Mouse (Mus musculus): ENCODE data around the gene Nynrin. TPM values are rescaled to one million over a fixed set of nuclear protein-coding genes. Genes with fewer than 3 reads are reported as not detected.

The Nynrin gene
- polyA plus RNA-seq, 1 experiment from 2014 or later = 12.2 TPM

GRCm38 (mm10) chr14:55886571-55887382 is 33.0 kb downstream of the Nynrin start:
- Histone ChIP-seq H3K4me3 (ENCODE audit: low read depth, low read length) (peak overlapping the region; percentile 70; the same call in 1 of the 2 replicates), H3K9me3 (ENCODE audit: control insufficient read depth, low read length) (no peaks in the 10 kb centered on the region), H3K9ac (ENCODE audit: low read depth, low read length) (no peak overlapping the region), H3K36me3 (ENCODE audit: control insufficient read depth, insufficient read depth, low read length) (peaks cover 37% of the 10 kb centered on the region), H3K4me2 (peak overlapping the region; percentile 85), H3K27me3 (replicated peaks; ENCODE audit: control insufficient read depth, insufficient read depth, low read length) (no peaks in the 10 kb centered on the region), H3K4me1 (replicated peaks; ENCODE audit: control insufficient read depth, insufficient read depth, low read length) (peaks cover 30% of the 10 kb centered on the region), H3K27ac (ENCODE audit: low read depth, low read length) (peak overlapping the region; percentile 36; the same call in 1 of the 2 replicates)
- DNase-seq (ENCODE audit: low spot score) (no peak), ATAC-seq (replicated peaks; ENCODE audit: low FRiP score) (no peak)
- WGBS = 83% methylated on average over 24 of the region's 24 CpGs

- WGBS = 92% methylated on average over 12 of the region's 12 CpGs
- no peak for ATAC-seq (replicated peaks; ENCODE audit: low FRiP score)
- Histone ChIP-seq H3K4me3 (ENCODE audit: low read depth, low read length) (no peak overlapping the region), H3K27ac (ENCODE audit: low read depth, low read length) (no peak overlapping the region), H3K4me1 (replicated peaks; ENCODE audit: control insufficient read depth, insufficient read depth, low read length) (peaks cover 11% of the 10 kb centered on the region), H3K9ac (ENCODE audit: low read depth, low read length) (no peak overlapping the region), H3K4me2 (no peak overlapping the region), H3K36me3 (ENCODE audit: control insufficient read depth, insufficient read depth, low read length) (peaks cover 31% of the 10 kb centered on the region), H3K9me3 (ENCODE audit: control insufficient read depth, low read length) (no peaks in the 10 kb centered on the region), H3K27me3 (replicated peaks; ENCODE audit: control insufficient read depth, insufficient read depth, low read length) (no peaks in the 10 kb centered on the region)
- no peak for DNase-seq (ENCODE audit: low spot score)
These were observed 43.9 kb downstream of the Nynrin start for GRCm38 (mm10) chr14:55897671-55898070.

- no peak for DNase-seq (ENCODE audit: low spot score)
- Histone ChIP-seq H3K4me2 (no peak overlapping the region; the same call in 1 of the 2 replicates), H3K36me3 (ENCODE audit: control insufficient read depth, insufficient read depth, low read length) (peaks cover 30% of the 10 kb centered on the region), H3K9me3 (ENCODE audit: control insufficient read depth, low read length) (no peaks in the 10 kb centered on the region), H3K4me3 (ENCODE audit: low read depth, low read length) (no peak overlapping the region), H3K27ac (ENCODE audit: low read depth, low read length) (no peak overlapping the region), H3K4me1 (replicated peaks; ENCODE audit: control insufficient read depth, insufficient read depth, low read length) (peaks cover 11% of the 10 kb centered on the region), H3K27me3 (replicated peaks; ENCODE audit: control insufficient read depth, insufficient read depth, low read length) (no peaks in the 10 kb centered on the region), H3K9ac (ENCODE audit: low read depth, low read length) (no peak overlapping the region)
- WGBS = 90% methylated on average over 7 of the region's 7 CpGs
- ATAC-seq (replicated peaks; ENCODE audit: low FRiP score) = no peak
These were observed 45.1 kb downstream of the Nynrin start for GRCm38 (mm10) chr14:55898947-55899346.

DNA sequence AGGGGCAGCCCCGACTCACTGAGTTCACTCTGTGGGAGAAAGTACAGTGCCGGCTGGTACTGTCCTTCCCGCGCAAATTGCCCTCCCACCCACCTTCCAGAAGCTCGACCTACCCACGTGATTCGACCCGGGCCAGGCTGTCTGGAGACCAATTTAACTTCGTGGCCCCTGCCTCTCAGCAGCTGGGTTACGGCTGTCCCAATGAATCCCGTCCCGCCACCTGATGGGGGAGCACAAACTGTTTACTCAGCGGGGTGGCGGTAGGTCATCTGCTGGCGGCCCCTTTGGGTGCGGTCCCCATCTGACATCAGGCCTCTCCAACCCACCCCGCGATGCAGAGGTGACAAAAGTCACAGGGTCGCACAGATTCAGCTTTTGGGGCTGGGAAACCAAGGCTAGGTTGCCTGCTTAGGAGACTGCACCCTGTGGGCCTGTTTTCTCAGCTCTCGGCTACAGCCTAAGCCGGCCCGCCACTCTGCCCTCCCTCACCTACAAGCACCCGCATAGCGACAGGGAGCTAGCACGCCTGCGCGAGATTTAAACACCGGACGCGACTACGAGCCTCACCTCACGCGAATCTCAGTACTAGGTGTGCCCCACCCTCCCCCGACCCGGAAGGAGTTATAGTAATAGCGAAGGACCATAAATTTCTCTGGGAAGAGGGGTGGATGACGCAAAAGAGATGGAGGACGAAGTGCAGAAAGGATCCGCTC is 46.0 kb downstream of the Nynrin start, which contains the start of gene Sdr39u1:
Gene Sdr39u1, minus strand, starts transcription at position 593 of the 713 bp plus-strand sequence.
- Histone ChIP-seq H3K36me3 (ENCODE audit: control insufficient read depth, insufficient read depth, low read length) (peaks cover 21% of the 10 kb centered on the region), H3K4me1 (replicated peaks; ENCODE audit: control insufficient read depth, insufficient read depth, low read length) (peaks cover 11% of the 10 kb centered on the region), H3K9me3 (ENCODE audit: control insufficient read depth, low read length) (no peaks in the 10 kb centered on the region), H3K4me3 (ENCODE audit: low read depth, low read length) (peak within 1 kb of the TSS; percentile 40), H3K27ac (ENCODE audit: low read depth, low read length) (no peak within 1 kb of the TSS), H3K4me2 (peak within 1 kb of the TSS; percentile 63), H3K27me3 (replicated peaks; ENCODE audit: control insufficient read depth, insufficient read depth, low read length) (no peaks in the 10 kb centered on the region), H3K9ac (ENCODE audit: low read depth, low read length) (peak within 1 kb of the TSS; percentile 52)
- DNase-seq (ENCODE audit: low spot score) = peak; percentile 78
- 5% methylated on average over 39 of the region's 39 CpGs for WGBS
- ATAC-seq (replicated peaks; ENCODE audit: low FRiP score) = peak; percentile 77

DNA sequence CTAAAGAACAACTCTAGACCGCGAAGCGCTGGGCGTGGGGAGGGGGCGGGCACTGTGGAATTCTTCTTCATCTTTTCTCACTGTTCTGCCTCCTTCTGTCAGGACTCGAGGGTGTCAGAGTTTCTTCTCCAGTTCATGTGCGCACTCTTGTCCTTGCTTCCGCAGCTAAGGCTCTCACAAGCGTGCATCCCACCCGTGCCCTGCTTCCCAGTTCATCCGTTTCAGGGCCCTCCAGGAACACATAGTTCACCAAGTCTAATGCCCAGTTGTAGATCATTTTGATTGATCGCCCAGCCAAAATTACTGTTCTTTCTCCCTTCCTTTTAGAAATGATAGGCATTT is 46.6 kb downstream of the Nynrin start:
- Histone ChIP-seq H3K9me3 (ENCODE audit: control insufficient read depth, low read length) (no peaks in the 10 kb centered on the region), H3K4me3 (ENCODE audit: low read depth, low read length) (peak overlapping the region; percentile 40), H3K4me2 (peak overlapping the region; percentile 63), H3K36me3 (ENCODE audit: control insufficient read depth, insufficient read depth, low read length) (peaks cover 16% of the 10 kb centered on the region), H3K27me3 (replicated peaks; ENCODE audit: control insufficient read depth, insufficient read depth, low read length) (no peaks in the 10 kb centered on the region), H3K9ac (ENCODE audit: low read depth, low read length) (peak overlapping the region; percentile 52), H3K27ac (ENCODE audit: low read depth, low read length) (no peak overlapping the region), H3K4me1 (replicated peaks; ENCODE audit: control insufficient read depth, insufficient read depth, low read length) (peaks cover 11% of the 10 kb centered on the region)
- DNase-seq (ENCODE audit: low spot score) (no peak), ATAC-seq (replicated peaks; ENCODE audit: low FRiP score) (peak; percentile 19)
- 10% methylated on average over 12 of the region's 12 CpGs for WGBS

GRCm38 (mm10) chr14:55905518-55905917 is 51.7 kb downstream of the Nynrin start:
- ATAC-seq (replicated peaks; ENCODE audit: low FRiP score) (no peak), DNase-seq (ENCODE audit: low spot score) (no peak)
- Histone ChIP-seq H3K27me3 (replicated peaks; ENCODE audit: control insufficient read depth, insufficient read depth, low read length) (no peaks in the 10 kb centered on the region), H3K9me3 (ENCODE audit: control insufficient read depth, low read length) (no peaks in the 10 kb centered on the region), H3K4me2 (no peak overlapping the region), H3K4me1 (replicated peaks; ENCODE audit: control insufficient read depth, insufficient read depth, low read length) (peaks cover 9% of the 10 kb centered on the region; the same call in 1 of the 2 replicates), H3K36me3 (ENCODE audit: control insufficient read depth, insufficient read depth, low read length) (no peaks in the 10 kb centered on the region), H3K9ac (ENCODE audit: low read depth, low read length) (no peak overlapping the region), H3K27ac (ENCODE audit: low read depth, low read length) (no peak overlapping the region), H3K4me3 (ENCODE audit: low read depth, low read length) (no peak overlapping the region)
- 23% methylated on average over 1 of the region's 1 CpGs for WGBS

- Histone ChIP-seq H3K27ac (ENCODE audit: low read depth, low read length) (no peak overlapping the region), H3K36me3 (ENCODE audit: control insufficient read depth, insufficient read depth, low read length) (no peaks in the 10 kb centered on the region), H3K27me3 (replicated peaks; ENCODE audit: control insufficient read depth, insufficient read depth, low read length) (no peaks in the 10 kb centered on the region), H3K9me3 (ENCODE audit: control insufficient read depth, low read length) (no peaks in the 10 kb centered on the region), H3K4me3 (ENCODE audit: low read depth, low read length) (no peak overlapping the region), H3K9ac (ENCODE audit: low read depth, low read length) (no peak overlapping the region), H3K4me1 (replicated peaks; ENCODE audit: control insufficient read depth, insufficient read depth, low read length) (no peaks in the 10 kb centered on the region), H3K4me2 (no peak overlapping the region)
- ATAC-seq (replicated peaks; ENCODE audit: low FRiP score) = no peak
- WGBS = 31% methylated on average over 4 of the region's 4 CpGs
- DNase-seq (ENCODE audit: low spot score) = no peak
These were observed 59.6 kb downstream of the Nynrin start for GRCm38 (mm10) chr14:55913406-55913805.

DNA sequence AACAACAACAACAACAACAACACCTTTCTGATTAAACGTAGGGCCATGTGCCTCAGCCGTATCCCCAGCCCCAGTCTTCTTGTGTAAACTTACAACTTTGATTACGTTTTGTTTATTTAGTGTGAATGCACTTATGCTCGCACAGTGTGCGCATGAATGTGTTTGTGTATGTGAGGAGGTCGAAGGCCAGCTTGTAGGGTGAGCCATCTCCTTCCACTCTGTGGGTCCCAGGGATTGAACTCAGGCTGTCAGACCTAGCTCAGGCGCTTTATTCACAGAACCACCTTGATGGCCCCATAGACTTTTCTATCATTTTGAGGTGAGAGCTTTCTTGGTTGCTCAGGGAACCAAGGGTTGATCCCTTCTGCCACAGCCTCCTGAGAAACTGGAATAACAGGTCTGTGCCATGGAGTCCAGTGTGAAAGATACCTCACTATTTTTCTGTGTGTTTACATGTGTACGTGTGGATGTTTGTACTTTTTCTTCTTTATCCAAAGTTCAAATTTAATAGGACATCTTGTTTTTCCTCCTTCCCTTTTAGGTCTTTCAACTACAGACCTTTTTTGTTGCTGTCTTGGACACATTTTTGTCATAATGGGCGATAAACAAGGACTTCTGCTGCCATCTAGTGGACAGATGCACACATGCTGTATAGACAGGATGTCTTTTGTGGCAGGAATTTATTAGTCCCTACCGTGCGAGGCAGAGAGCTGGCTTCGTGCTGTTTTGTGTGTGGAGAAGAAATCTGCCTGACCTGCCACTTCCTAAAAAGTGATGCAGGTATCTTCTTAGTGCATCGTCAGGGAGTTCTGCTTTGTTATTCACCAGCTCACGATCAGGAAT is 64.7 kb downstream of the Nynrin start:
- Histone ChIP-seq H3K9ac (ENCODE audit: low read depth, low read length) (no peak overlapping the region), H3K4me1 (replicated peaks; ENCODE audit: control insufficient read depth, insufficient read depth, low read length) (peaks cover 12% of the 10 kb centered on the region; the same call in 1 of the 2 replicates), H3K36me3 (ENCODE audit: control insufficient read depth, insufficient read depth, low read length) (no peaks in the 10 kb centered on the region), H3K9me3 (ENCODE audit: control insufficient read depth, low read length) (no peaks in the 10 kb centered on the region), H3K27me3 (replicated peaks; ENCODE audit: control insufficient read depth, insufficient read depth, low read length) (no peaks in the 10 kb centered on the region), H3K4me3 (ENCODE audit: low read depth, low read length) (no peak overlapping the region), H3K27ac (ENCODE audit: low read depth, low read length) (no peak overlapping the region), H3K4me2 (no peak overlapping the region)
- DNase-seq (ENCODE audit: low spot score) (peak; percentile 48), ATAC-seq (replicated peaks; ENCODE audit: low FRiP score) (peak; percentile 50; the same call in 1 of the 2 replicates)
- 38% methylated on average over 14 of the region's 14 CpGs for WGBS
